Mouse (Mus musculus) leukemia stem cell, adult 10-12 weeks (primary cell): Measurements from ENCODE around the gene Ncor1. TPM values are rescaled to one million over a fixed set of nuclear protein-coding genes. Genes with fewer than 3 reads are reported as not detected.

ENCODE experiments used
- polyA plus RNA-seq: library from polyadenylated mRNA; stranded (reverse); fragments of >175 nt; gene quantifications from 2 replicates; pipeline ENCODE4 v1.2.3, GENCODE M21; 2012; ENCODE audit warnings: low replicate concordance

Gene Ncor1
- polyA plus RNA-seq: 87.9 and 123 TPM in 2 replicates

DNA sequence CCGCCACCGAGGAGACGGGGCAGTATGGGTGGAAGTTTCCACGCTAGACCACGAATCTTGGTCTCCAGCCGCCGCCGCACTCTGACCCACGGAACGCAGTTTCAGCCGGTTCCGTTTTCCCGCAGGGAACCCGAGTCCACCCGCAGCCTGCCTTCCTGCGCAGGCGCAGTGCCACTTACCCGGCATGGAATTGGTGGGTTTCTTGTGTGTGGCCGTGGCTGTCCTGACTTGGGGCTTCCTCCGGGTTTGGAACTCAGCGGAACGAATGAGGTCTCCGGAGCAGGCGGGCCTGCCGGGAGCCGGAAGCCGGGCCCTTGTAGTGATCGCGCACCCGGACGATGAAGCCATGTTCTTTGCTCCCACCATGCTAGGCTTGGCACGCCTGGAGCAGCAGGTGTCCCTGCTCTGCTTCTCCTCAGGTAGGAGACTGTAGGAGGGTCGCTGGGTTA lies at the start of gene Ncor1, which contains the start of gene Pigl:
Gene Ncor1 (minus strand): TSS at position 266 of the 449 bp plus-strand sequence.
Gene Pigl (plus strand): TSS at position 185 of the 449 bp plus-strand sequence.

DNA sequence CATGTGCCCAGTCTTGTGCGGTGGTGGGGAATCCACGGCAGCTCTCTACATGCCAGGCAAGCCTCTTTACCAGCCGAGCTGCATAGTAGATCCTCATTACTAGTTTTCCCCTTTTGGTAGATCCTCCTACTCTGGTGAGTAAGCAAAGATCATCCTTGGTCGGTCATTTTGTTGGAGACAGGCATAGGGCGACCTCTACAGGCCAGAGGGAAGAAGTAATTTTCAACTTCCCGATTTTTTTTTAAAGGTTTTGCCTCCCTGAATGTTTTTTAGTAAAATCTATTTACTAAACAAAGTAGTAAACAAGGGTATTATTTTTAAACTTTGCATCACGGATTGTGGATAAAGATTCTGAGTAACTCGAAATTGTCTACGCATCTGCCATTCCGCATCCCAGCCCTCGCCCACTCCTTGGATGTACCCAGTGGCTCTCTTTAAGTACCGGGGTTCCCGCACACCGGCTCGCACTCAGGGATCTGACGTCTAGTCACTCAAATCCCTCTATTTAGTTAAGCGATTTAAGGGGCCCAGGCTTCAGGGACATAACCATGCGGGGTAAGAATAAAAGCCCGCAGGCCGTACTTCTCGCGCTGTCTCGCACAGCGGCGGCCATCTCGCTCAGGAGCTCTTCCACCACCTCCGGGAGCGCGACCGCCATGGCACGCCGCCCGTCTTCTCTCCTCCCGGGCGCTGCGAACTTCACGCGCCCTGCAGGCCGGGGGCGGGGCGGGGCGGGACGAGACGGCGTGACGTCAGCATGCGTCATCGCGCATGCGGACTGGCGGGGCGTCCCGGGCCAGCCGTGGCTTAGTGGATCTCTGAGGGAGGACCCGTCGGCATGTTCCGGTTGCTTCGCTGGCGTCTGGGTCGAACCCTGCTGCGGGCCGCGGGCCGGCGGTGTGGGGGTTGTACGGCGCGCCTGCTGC lies 177.4 kb downstream of the Ncor1 start, which contains the start of the genes Zswim7 and Ttc19:
Gene Zswim7 (minus strand): TSS at position 701 of the 926 bp plus-strand sequence.
Gene Ttc19 (plus strand): TSS at position 799 of the 926 bp plus-strand sequence.

Other genes with a start within 250 kb of the Ncor1 start
- gene Adora2b, start 209.6 kb downstream of the Ncor1 start, polyA plus RNA-seq: 0.13 and 0.27 TPM in 2 replicates
- gene Zswim7, start 177.2 kb downstream of the Ncor1 start, polyA plus RNA-seq: 1.1 and 1.5 TPM in 2 replicates
- gene Ttc19, start 177.1 kb downstream of the Ncor1 start, polyA plus RNA-seq: 2.0 and 4.7 TPM in 2 replicates
- 3.6 and 3.7 TPM in 2 replicates for gene Pigl, start 81 bp downstream of the Ncor1 start, polyA plus RNA-seq
- 58.3 and 104 TPM in 2 replicates for gene Cenpv, start 80.7 kb upstream of the Ncor1 start, polyA plus RNA-seq
- gene Ubb, start 92.6 kb upstream of the Ncor1 start, polyA plus RNA-seq: 219 and 717 TPM in 2 replicates
- gene Trpv2, start 115.9 kb upstream of the Ncor1 start, polyA plus RNA-seq: 6.1 and 22.7 TPM in 2 replicates
- 2.3 and 3.3 TPM in 2 replicates for gene Lrrc75a, start 190.0 kb upstream of the Ncor1 start, polyA plus RNA-seq
- 15.9 and 16.1 TPM in 2 replicates for gene Mmgt2, start 190.1 kb upstream of the Ncor1 start, polyA plus RNA-seq